Mouse (Mus musculus): ENCODE data around the gene Adcy1.

DNA sequence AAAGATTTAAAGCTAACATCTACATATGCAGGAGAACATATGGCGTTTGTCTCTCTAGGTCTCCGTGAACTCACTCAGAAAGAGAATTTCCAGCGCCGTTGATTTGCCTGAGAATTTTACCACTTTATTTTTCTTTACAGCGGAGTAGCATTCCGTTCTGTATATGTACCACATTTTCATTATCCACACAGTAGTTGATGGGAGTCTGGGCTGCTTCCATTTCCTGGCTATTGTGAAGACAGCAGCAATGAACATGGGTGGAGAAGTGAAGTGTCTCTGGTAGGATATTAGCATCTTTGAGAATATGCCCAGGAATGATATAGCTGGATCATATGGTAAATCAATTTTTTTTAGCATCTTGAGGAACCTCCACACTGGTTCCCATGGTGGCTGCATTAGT lies 31.6 kb downstream of the Adcy1 start:
- no peak for TF ChIP-seq POLR2A (IDR thresholded peaks at IDR 0.05; ENCODE audit: low read depth, low read length)
- TF ChIP-seq CTCF (conservative IDR thresholded peaks at IDR 0.05 in 1 of 2, IDR thresholded peaks at IDR 0.05 in 1 of 2; ENCODE audit: low read depth in 2 of 2, low read length in 2 of 2): no peak
- no peak for TF ChIP-seq TBP (conservative IDR thresholded peaks at IDR 0.05; ENCODE audit: low read depth, low read length)
- TF ChIP-seq USF1 (IDR thresholded peaks at IDR 0.05; ENCODE audit: low read depth, low read length): no peak
- TF ChIP-seq SIN3A (IDR thresholded peaks at IDR 0.05; ENCODE audit: low read length): no peak
